Mouse (Mus musculus) frontal cortex, postnatal 25 days (tissue): ENCODE data around the gene Ptger3.

ENCODE experiments used
- DNase-seq, 2 experiments: peaks; one replicate each; pipeline ENCODE4 v3.0.0; 2022; ENCODE audit warnings: low spot score in 2 of 2

Ptger3 gene

GRCm38 (mm10) chr3:157582626-157583405, 16.1 kb downstream of the Ptger3 start:
- DNase-seq = no peak

GRCm38 (mm10) chr3:157597837-157598379, 31.2 kb downstream of the Ptger3 start:
- no peak for DNase-seq

GRCm38 (mm10) chr3:157604684-157605410, 38.2 kb downstream of the Ptger3 start:
- DNase-seq = no peak

GRCm38 (mm10) chr3:157605411-157605740, 38.7 kb downstream of the Ptger3 start:
- no peak for DNase-seq

- no peak for DNase-seq
Measured at GRCm38 (mm10) chr3:157613542-157613941, 46.9 kb downstream of the Ptger3 start.

GRCm38 (mm10) chr3:157616949-157617348, 50.3 kb downstream of the Ptger3 start:
- DNase-seq = no peak

GRCm38 (mm10) chr3:157627407-157627806, 60.7 kb downstream of the Ptger3 start:
- DNase-seq = no peak

GRCm38 (mm10) chr3:157630671-157631070, 64.0 kb downstream of the Ptger3 start:
- DNase-seq = no peak

- DNase-seq = no peak
Measured at GRCm38 (mm10) chr3:157631383-157631782, 64.7 kb downstream of the Ptger3 start.

- no peak for DNase-seq
Measured at GRCm38 (mm10) chr3:157634431-157634830, 67.7 kb downstream of the Ptger3 start.

- DNase-seq = no peak
Measured at GRCm38 (mm10) chr3:157635713-157636112, 69.0 kb downstream of the Ptger3 start.

GRCm38 (mm10) chr3:157636887-157637286, 70.2 kb downstream of the Ptger3 start:
- DNase-seq = no peak

GRCm38 (mm10) chr3:157637341-157637740, 70.6 kb downstream of the Ptger3 start:
- no peak for DNase-seq

GRCm38 (mm10) chr3:157641634-157642033, 74.9 kb downstream of the Ptger3 start:
- no peak for DNase-seq

GRCm38 (mm10) chr3:157661622-157662021, 94.9 kb downstream of the Ptger3 start:
- no peak for DNase-seq

- DNase-seq = no peak
Measured at GRCm38 (mm10) chr3:157664486-157665041, 97.9 kb downstream of the Ptger3 start.

GRCm38 (mm10) chr3:157665471-157665870, 98.8 kb downstream of the Ptger3 start:
- DNase-seq = no peak

- no peak for DNase-seq
Measured at GRCm38 (mm10) chr3:157666142-157666541, 99.5 kb downstream of the Ptger3 start.

GRCm38 (mm10) chr3:157686105-157686504, 119.4 kb downstream of the Ptger3 start:
- DNase-seq = no peak

- no peak for DNase-seq
Measured at GRCm38 (mm10) chr3:157688419-157689162, 121.9 kb downstream of the Ptger3 start.
